Mouse (Mus musculus): Measurements from ENCODE around the gene Ric8a. TPM values are rescaled to one million over a fixed set of nuclear protein-coding genes. Genes with fewer than 3 reads are reported as not detected.

The Ric8a gene
- polyA plus RNA-seq, 1 experiment from 2014 or later: 68.0 TPM

DNA sequence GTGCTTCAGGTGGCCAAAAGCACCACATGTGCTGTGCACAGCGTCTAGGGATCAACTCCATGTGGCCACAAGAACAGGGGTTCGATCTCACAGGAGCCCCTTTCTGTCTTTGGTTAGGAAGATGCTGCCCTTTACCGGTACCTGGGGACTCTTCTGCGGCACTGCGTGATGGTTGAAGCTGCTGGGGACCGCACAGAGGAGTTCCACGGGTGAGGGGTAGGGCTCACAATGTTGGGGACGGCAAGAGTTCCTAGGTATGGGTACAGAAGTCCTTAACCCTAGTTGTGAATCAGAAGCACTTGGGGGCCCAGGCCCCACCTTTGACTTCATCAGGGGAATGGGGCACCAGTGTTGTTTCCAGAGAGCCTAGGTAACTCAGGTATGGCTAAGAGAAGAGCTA, 2.0 kb downstream of the Ric8a start:
- H3K4me3 ChIP-seq (ENCODE audit: low read depth, low read length): peak overlapping the region; percentile 76; the same call in 1 of the 2 replicates
- ATAC-seq: no peak

DNA sequence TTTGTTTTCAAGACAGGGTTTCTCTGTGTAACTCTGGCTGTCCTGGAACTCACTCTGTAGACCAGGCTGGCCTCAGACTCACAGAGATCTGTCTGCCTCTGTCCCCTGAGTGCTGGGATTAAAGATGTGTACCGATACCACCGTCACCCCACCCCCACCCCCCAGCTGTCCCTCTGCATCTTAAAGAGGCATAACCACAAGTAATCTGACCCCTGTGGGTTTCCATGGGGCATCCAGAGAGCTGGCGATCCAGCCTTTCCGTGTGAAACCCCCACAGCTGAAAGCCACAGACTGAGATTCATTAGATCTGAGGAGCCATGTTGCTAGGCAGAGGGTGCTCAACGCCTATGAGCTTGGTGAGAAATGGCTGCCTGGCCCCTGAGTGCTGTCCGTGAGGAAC, 3.2 kb downstream of the Ric8a start:
- Histone ChIP-seq H3K36me3 (ENCODE audit: insufficient read depth, low read length) (peaks cover 30% of the 10 kb centered on the region), H3K27me3 (replicated peaks; ENCODE audit: insufficient read depth, low read length) (no peaks in the 10 kb centered on the region), H3K9ac (replicated peaks; ENCODE audit: low read depth) (no peak overlapping the region), H3K4me3 (ENCODE audit: low read depth, low read length) (no peak overlapping the region), H3K9me3 (ENCODE audit: low read length) (no peaks in the 10 kb centered on the region), H3K4me2 (replicated peaks; ENCODE audit: low read depth, low read length) (no peak overlapping the region), H3K27ac (ENCODE audit: low read length) (no peak overlapping the region), H3K4me1 (ENCODE audit: insufficient read depth, low read depth, low read length) (peaks cover 18% of the 10 kb centered on the region)
- DNase-seq (ENCODE audit: low spot score) (no peak), ATAC-seq (no peak)
- WGBS: 79% methylated on average over 6 of the region's 6 CpGs
- TF ChIP-seq CTCF (IDR thresholded peaks at IDR 0.05) (no peak), EP300 (IDR thresholded peaks at IDR 0.05) (no peak)

More for the DNA sequence above, 2.0 kb downstream of the Ric8a start:
- Histone ChIP-seq H3K36me3 (ENCODE audit: insufficient read depth, low read length) (peaks cover 30% of the 10 kb centered on the region), H3K9ac (replicated peaks; ENCODE audit: low read depth) (peak overlapping the region; percentile 91), H3K9me3 (ENCODE audit: low read length) (no peaks in the 10 kb centered on the region), H3K4me1 (ENCODE audit: insufficient read depth, low read depth, low read length) (peaks cover 21% of the 10 kb centered on the region), H3K4me2 (replicated peaks; ENCODE audit: low read depth, low read length) (peak overlapping the region; percentile 91), H3K27me3 (replicated peaks; ENCODE audit: insufficient read depth, low read length) (no peaks in the 10 kb centered on the region), H3K27ac (ENCODE audit: low read length) (no peak overlapping the region)
- 93% methylated on average over 8 of the region's 8 CpGs for WGBS
- TF ChIP-seq EP300 (IDR thresholded peaks at IDR 0.05): no peak
- TF ChIP-seq CTCF (IDR thresholded peaks at IDR 0.05): no peak
- DNase-seq (ENCODE audit: low spot score): no peak

DNA sequence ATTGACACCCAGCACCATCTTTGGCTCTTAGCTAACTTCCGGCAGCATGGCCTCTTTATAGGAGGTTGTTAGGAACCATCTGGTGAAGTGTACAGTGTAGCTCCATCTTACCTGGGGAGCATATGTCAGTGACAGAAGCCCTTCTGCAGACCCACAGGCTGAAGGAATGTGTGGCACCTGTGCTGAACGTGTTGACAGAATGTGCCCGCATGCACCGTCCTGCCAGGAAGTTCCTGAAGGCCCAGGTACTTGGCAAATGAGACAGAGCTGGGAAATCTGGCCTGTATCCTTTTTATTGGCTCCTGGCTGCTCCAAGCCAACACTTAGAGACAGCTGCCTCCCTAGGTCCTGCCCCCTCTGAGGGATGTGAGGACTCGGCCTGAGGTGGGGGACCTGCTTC, 4.0 kb downstream of the Ric8a start:
- DNase-seq (ENCODE audit: low spot score): no peak
- H3K9me3 ChIP-seq (ENCODE audit: low read length): no peaks in the 10 kb centered on the region
- H3K4me3 ChIP-seq (ENCODE audit: low read depth, low read length): no peak overlapping the region
- no peak overlapping the region for H3K4me2 ChIP-seq (replicated peaks; ENCODE audit: low read depth, low read length)
- no peak overlapping the region for H3K9ac ChIP-seq (replicated peaks; ENCODE audit: low read depth)
- WGBS: 85% methylated on average over 5 of the region's 5 CpGs
- no peak for ATAC-seq
- H3K27ac ChIP-seq (ENCODE audit: low read length): no peak overlapping the region
- TF ChIP-seq EP300 (IDR thresholded peaks at IDR 0.05): no peak
- TF ChIP-seq CTCF (IDR thresholded peaks at IDR 0.05): no peak
- H3K36me3 ChIP-seq (ENCODE audit: insufficient read depth, low read length): peaks cover 30% of the 10 kb centered on the region
- H3K4me1 ChIP-seq (ENCODE audit: insufficient read depth, low read depth, low read length): peaks cover 12% of the 10 kb centered on the region
- no peaks in the 10 kb centered on the region for H3K27me3 ChIP-seq (replicated peaks; ENCODE audit: insufficient read depth, low read length)

DNA sequence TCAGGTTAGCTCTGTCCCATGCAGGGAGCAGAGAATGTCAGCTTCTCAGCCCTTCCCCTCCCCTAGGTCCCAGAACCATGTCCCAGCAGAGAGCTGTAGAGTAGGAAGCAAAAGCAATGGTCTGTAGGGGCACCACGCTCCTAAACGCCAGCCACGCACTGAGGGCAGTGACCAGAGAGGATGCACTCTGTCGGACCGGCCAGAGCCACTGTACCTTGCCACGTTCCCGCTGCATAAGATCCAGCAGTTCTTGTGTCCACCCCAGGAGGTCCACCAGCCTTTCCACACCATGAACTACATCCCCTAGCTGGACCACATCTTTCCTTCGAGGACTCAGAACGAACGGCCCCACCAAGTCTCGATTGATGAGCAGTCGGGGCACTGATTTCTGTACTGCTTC, 8.0 kb downstream of the Ric8a start:
- TF ChIP-seq EP300 (IDR thresholded peaks at IDR 0.05): no peak
- no peak for ATAC-seq
- 85% methylated on average over 12 of the region's 12 CpGs for WGBS
- Histone ChIP-seq H3K4me1 (ENCODE audit: insufficient read depth, low read depth, low read length) (no peaks in the 10 kb centered on the region), H3K27me3 (replicated peaks; ENCODE audit: insufficient read depth, low read length) (no peaks in the 10 kb centered on the region), H3K4me2 (replicated peaks; ENCODE audit: low read depth, low read length) (no peak overlapping the region), H3K4me3 (ENCODE audit: low read depth, low read length) (no peak overlapping the region), H3K27ac (ENCODE audit: low read length) (no peak overlapping the region), H3K9ac (replicated peaks; ENCODE audit: low read depth) (no peak overlapping the region), H3K9me3 (ENCODE audit: low read length) (no peaks in the 10 kb centered on the region), H3K36me3 (ENCODE audit: insufficient read depth, low read length) (peaks cover 30% of the 10 kb centered on the region)
- DNase-seq (ENCODE audit: low spot score): no peak

DNA sequence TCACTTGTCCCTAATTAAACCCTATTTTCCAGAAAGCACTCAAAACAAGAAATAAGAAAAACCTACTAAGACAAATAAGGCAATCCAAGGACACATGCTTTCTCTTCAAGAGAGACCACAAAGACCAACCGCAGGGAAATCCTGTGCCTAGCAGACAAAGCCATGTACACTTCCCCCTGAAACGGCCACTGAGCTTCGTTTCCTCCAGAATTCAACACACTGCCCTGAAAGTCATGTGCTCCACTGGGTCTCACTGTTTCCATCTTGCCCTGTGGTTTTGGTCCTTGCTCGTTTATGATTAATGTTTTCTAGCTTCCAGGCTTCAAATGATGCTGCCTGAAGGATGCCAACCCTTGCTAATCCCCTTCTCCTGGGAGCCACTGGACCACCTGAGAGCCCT, 17.5 kb downstream of the Ric8a start:
- H3K4me1 ChIP-seq (ENCODE audit: insufficient read depth, low read depth, low read length): no peaks in the 10 kb centered on the region
- H3K4me2 ChIP-seq (replicated peaks; ENCODE audit: low read depth, low read length): no peak overlapping the region
- ATAC-seq (no peak), DNase-seq (ENCODE audit: low spot score) (no peak)
- H3K4me3 ChIP-seq (ENCODE audit: low read depth, low read length): no peak overlapping the region
- TF ChIP-seq EP300 (IDR thresholded peaks at IDR 0.05) (no peak), CTCF (IDR thresholded peaks at IDR 0.05) (no peak)
- no peak overlapping the region for H3K9ac ChIP-seq (replicated peaks; ENCODE audit: low read depth)
- H3K27ac ChIP-seq (ENCODE audit: low read length): no peak overlapping the region
- 84% methylated on average over 4 of the region's 4 CpGs for WGBS
- peaks cover 23% of the 10 kb centered on the region for H3K36me3 ChIP-seq (ENCODE audit: insufficient read depth, low read length)
- no peaks in the 10 kb centered on the region for H3K27me3 ChIP-seq (replicated peaks; ENCODE audit: insufficient read depth, low read length)
- H3K9me3 ChIP-seq (ENCODE audit: low read length): no peaks in the 10 kb centered on the region

DNA sequence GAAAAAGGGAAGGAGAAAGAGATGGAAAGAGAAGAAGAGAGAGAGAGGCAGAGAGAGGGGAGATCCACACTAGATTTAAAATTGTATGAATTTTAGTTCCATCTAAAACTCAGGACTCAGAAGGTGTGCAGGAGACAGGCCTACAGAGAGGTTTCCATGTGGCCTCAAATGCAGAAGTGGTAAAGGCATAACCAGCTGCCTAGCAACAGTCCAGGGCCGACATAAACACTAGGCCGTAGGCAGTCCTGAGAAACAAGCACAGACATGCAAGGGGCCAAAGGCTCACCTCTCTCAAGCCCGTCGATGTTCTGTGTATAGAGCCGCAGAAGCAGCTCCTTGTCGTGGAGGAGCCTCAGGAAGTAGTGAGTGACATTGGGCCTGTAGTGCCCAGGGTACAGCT, 20.6 kb downstream of the Ric8a start:
- H3K4me1 ChIP-seq (ENCODE audit: insufficient read depth, low read depth, low read length): no peaks in the 10 kb centered on the region
- no peak overlapping the region for H3K27ac ChIP-seq (ENCODE audit: low read length)
- TF ChIP-seq CTCF (IDR thresholded peaks at IDR 0.05) (no peak), EP300 (IDR thresholded peaks at IDR 0.05) (no peak)
- H3K9ac ChIP-seq (replicated peaks; ENCODE audit: low read depth): no peak overlapping the region
- 70% methylated on average over 6 of the region's 6 CpGs for WGBS
- H3K9me3 ChIP-seq (ENCODE audit: low read length): no peaks in the 10 kb centered on the region
- no peak for ATAC-seq
- H3K36me3 ChIP-seq (ENCODE audit: insufficient read depth, low read length): peaks cover 23% of the 10 kb centered on the region
- no peaks in the 10 kb centered on the region for H3K27me3 ChIP-seq (replicated peaks; ENCODE audit: insufficient read depth, low read length)
- H3K4me2 ChIP-seq (replicated peaks; ENCODE audit: low read depth, low read length): no peak overlapping the region
- no peak overlapping the region for H3K4me3 ChIP-seq (ENCODE audit: low read depth, low read length)
- DNase-seq (ENCODE audit: low spot score): no peak

DNA sequence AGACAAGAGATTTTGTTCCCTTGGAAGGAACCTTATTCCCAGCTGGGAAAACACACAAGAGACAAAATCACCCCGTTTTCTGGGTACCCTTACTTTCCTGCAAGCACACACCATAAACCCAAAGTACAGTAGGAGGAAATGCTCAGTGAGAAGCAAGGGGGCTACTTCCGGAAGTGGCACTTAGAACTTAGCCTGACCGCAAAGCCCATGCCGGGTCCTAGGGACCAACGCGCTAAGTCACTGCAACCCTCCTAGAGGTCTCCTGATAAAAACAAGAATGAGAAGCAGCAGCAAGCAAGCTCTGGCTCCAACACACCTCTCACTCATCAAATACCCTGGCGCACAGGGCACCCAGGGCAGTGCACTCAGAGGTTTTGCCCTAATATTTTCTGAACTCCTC, 22.6 kb downstream of the Ric8a start:
- DNase-seq (ENCODE audit: low spot score) (no peak), ATAC-seq (no peak)
- Histone ChIP-seq H3K4me2 (replicated peaks; ENCODE audit: low read depth, low read length) (no peak overlapping the region), H3K9ac (replicated peaks; ENCODE audit: low read depth) (no peak overlapping the region), H3K27ac (ENCODE audit: low read length) (no peak overlapping the region), H3K4me1 (ENCODE audit: insufficient read depth, low read depth, low read length) (no peaks in the 10 kb centered on the region), H3K27me3 (replicated peaks; ENCODE audit: insufficient read depth, low read length) (no peaks in the 10 kb centered on the region), H3K36me3 (ENCODE audit: insufficient read depth, low read length) (peaks cover 21% of the 10 kb centered on the region), H3K9me3 (ENCODE audit: low read length) (no peaks in the 10 kb centered on the region), H3K4me3 (ENCODE audit: low read depth, low read length) (no peak overlapping the region)
- 84% methylated on average over 7 of the region's 7 CpGs for WGBS
- no peak for TF ChIP-seq CTCF (IDR thresholded peaks at IDR 0.05)
- no peak for TF ChIP-seq EP300 (IDR thresholded peaks at IDR 0.05)

All from lung, postnatal 0 days (tissue).